Mouse (Mus musculus) limb, embryonic 14.5 days (tissue): ENCODE data around the gene Coq5. TPM values are rescaled to one million over a fixed set of nuclear protein-coding genes. Genes with fewer than 3 reads are reported as not detected.
A peak's percentile ranks its signal among the peaks of the same experiment; 100 is the strongest.
"Not testable (repeated sequence)": the region's sequence is repeated elsewhere in the genome, so short reads cannot be mapped to it uniquely, and the experiment has no call there.

Experiments used
- ATAC-seq: fragments of 200-750 bp; cut with Nextera tagmentation; 2 replicates; pipeline ENCODE4 v1.8.0; 2017; ENCODE audit warnings: low read depth, moderate number of reproducible peaks, moderate TSS enrichment; ENCODE audit not compliant: low FRiP score
- DNase-seq: peaks from one replicate; pipeline ENCODE4 v3.0.0-alpha.2; 2015; ENCODE audit warnings: low spot score
- H3K27ac ChIP-seq: fragments of 300-500 bp; sonication (generic); replicated peaks from 2 replicates; pipeline ENCODE4 v1.5.1; 2014; ENCODE audit warnings: low read depth, mild to moderate bottlenecking, low read length, moderate library complexity, mixed read lengths
- H3K27me3 ChIP-seq: fragments of 300-500 bp; sonication (generic); 2 replicates; pipeline ENCODE4 v1.6.1; 2014; ENCODE audit warnings: low read length, mixed read lengths; ENCODE audit not compliant: control insufficient read depth, insufficient read depth
- H3K36me3 ChIP-seq: fragments of 300-500 bp; sonication (generic); 2 replicates; pipeline ENCODE4 v1.6.1; 2014; ENCODE audit warnings: mild to moderate bottlenecking, low read length, moderate library complexity, mixed read lengths; ENCODE audit not compliant: control insufficient read depth, insufficient read depth
- H3K4me1 ChIP-seq: fragments of 300-500 bp; sonication (generic); 2 replicates; pipeline ENCODE4 v1.6.1; 2014; ENCODE audit warnings: antibody characterized with exemption, low read length, mixed read lengths; ENCODE audit not compliant: control insufficient read depth, insufficient read depth
- H3K4me2 ChIP-seq: fragments of 300-500 bp; sonication (generic); replicated peaks from 2 replicates; pipeline ENCODE4 v1.6.1; 2014; ENCODE audit warnings: low read depth, mild to moderate bottlenecking, low read length, moderate library complexity; ENCODE audit not compliant: severe bottlenecking
- H3K4me3 ChIP-seq: fragments of 300-500 bp; sonication (generic); replicated peaks from 2 replicates; pipeline ENCODE4 v1.5.1; 2014; ENCODE audit warnings: low read length
- H3K9ac ChIP-seq: fragments of 300-500 bp; sonication (generic); 2 replicates; pipeline ENCODE4 v1.6.1; 2014; ENCODE audit warnings: mild to moderate bottlenecking, low read depth, low read length, moderate library complexity; ENCODE audit not compliant: severe bottlenecking
- H3K9me3 ChIP-seq: fragments of 300-500 bp; sonication (generic); 2 replicates; pipeline ENCODE4 v1.6.1; 2016; ENCODE audit warnings: low read length; ENCODE audit not compliant: control insufficient read depth
- POLR2A ChIP-seq: fragments of 200-500 bp; IDR thresholded peaks from 2 replicates; pipeline ENCODE4 v1.8.0; 2012; ENCODE audit warnings: inconsistent platforms, mild to moderate bottlenecking, moderate library complexity, borderline replicate concordance; ENCODE audit not compliant: insufficient read depth, insufficient read length; ENCODE audit errors: extremely low read depth
- WGBS: fragments of 180-500 bp; shearing (Covaris S2); extraction: QIAGEN DNeasy Blood & Tissue Kit; methylation state at CpG from one replicate; pipeline ENCODE4 v1.1.7; 2014; 5-methylcytosine and 5-hydroxymethylcytosine counted together
- polyA plus RNA-seq, 2 experiments: library from polyadenylated mRNA; depleted of rRNA in 1 of 2; stranded (reverse) in 1 of 2; unstranded in 1 of 2; fragments of >200 nt; fragmentation: Nextera tagmentation in 1 of 2; extraction: Ambion mirVana in 1 of 2; gene quantifications; 2 replicates each; pipeline versions ENCODE4 v1.2.1 to v1.2.3; 2012 to 2014

Coq5 gene
- polyA plus RNA-seq, 2 experiments = 13.7 to 38.5 TPM

GRCm38 (mm10) chr5:115300792-115301614 lies 21.5 kb downstream of the Coq5 start, which contains the start of gene Dynll1:
Gene Dynll1 (minus strand): TSS chr5:115300999.
- no peaks in the 10 kb centered on the region for H3K27me3 ChIP-seq
- peak; percentile 100 for DNase-seq
- H3K4me1 ChIP-seq = peaks cover 12% of the 10 kb centered on the region; the same call in 1 of the 2 replicates
- TF ChIP-seq POLR2A = peak; percentile 73; the same call in 1 of the 2 replicates
- peak within 1 kb of the TSS; percentile 91 for H3K4me3 ChIP-seq
- peak within 1 kb of the TSS; percentile 88 for H3K9ac ChIP-seq
- peak; percentile 98 for ATAC-seq
- H3K27ac ChIP-seq = peak within 1 kb of the TSS; percentile 89
- H3K36me3 ChIP-seq = peaks cover 35% of the 10 kb centered on the region
- H3K4me2 ChIP-seq = peak within 1 kb of the TSS; percentile 76
- WGBS = 2% methylated on average over 51 of the region's 66 CpGs
- no peaks in the 10 kb centered on the region for H3K9me3 ChIP-seq

- no peak for ATAC-seq
- 21% methylated on average over 13 of the region's 13 CpGs for WGBS
- H3K27me3 ChIP-seq = no peaks in the 10 kb centered on the region
Observed at GRCm38 (mm10) chr5:115301615-115302014, 22.1 kb downstream of the Coq5 start.

GRCm38 (mm10) chr5:115302190-115302589 lies 22.7 kb downstream of the Coq5 start:
- not testable (repeated sequence) for H3K9ac ChIP-seq, H3K4me2 ChIP-seq, ATAC-seq, H3K9me3 ChIP-seq, DNase-seq, H3K4me3 ChIP-seq, H3K27me3 ChIP-seq, H3K27ac ChIP-seq
- Histone ChIP-seq H3K4me1 (peaks cover 12% of the 10 kb centered on the region; the same call in 1 of the 2 replicates), H3K36me3 (peaks cover 24% of the 10 kb centered on the region)
- 79% methylated on average over 3 of the region's 7 CpGs for WGBS

More at GRCm38 (mm10) chr5:115301615-115302014, 22.1 kb downstream of the Coq5 start:
- H3K4me1 ChIP-seq = peaks cover 12% of the 10 kb centered on the region; the same call in 1 of the 2 replicates
- H3K36me3 ChIP-seq = peaks cover 29% of the 10 kb centered on the region
- peak overlapping the region; percentile 91 for H3K4me3 ChIP-seq
- peak overlapping the region; percentile 54 for H3K9ac ChIP-seq
- no peak for DNase-seq
- H3K9me3 ChIP-seq = no peaks in the 10 kb centered on the region
- no peak for TF ChIP-seq POLR2A
- H3K27ac ChIP-seq = peak overlapping the region; percentile 76
- H3K4me2 ChIP-seq = peak overlapping the region; percentile 73

- no peak overlapping the region for H3K4me3 ChIP-seq
- no peak overlapping the region for H3K27ac ChIP-seq
- 73% methylated on average over 4 of the region's 4 CpGs for WGBS
Observed at GRCm38 (mm10) chr5:115312354-115312753, 32.9 kb downstream of the Coq5 start.

GRCm38 (mm10) chr5:115312816-115313667 lies 33.6 kb downstream of the Coq5 start:
- ATAC-seq (no peak), DNase-seq (no peak)
- H3K9ac ChIP-seq = no peak overlapping the region
- TF ChIP-seq POLR2A = no peak
- H3K27ac ChIP-seq = no peak overlapping the region; the same call in 1 of the 2 replicates
- no peak overlapping the region for H3K4me3 ChIP-seq
- no peaks in the 10 kb centered on the region for H3K9me3 ChIP-seq
- H3K4me1 ChIP-seq = peaks cover 20% of the 10 kb centered on the region
- no peak overlapping the region for H3K4me2 ChIP-seq
- no peaks in the 10 kb centered on the region for H3K27me3 ChIP-seq
- no peaks in the 10 kb centered on the region for H3K36me3 ChIP-seq
- WGBS = 62% methylated on average over 10 of the region's 10 CpGs

More at GRCm38 (mm10) chr5:115312354-115312753, 32.9 kb downstream of the Coq5 start:
- H3K4me1 ChIP-seq = peaks cover 14% of the 10 kb centered on the region
- no peak overlapping the region for H3K9ac ChIP-seq
- no peaks in the 10 kb centered on the region for H3K27me3 ChIP-seq
- TF ChIP-seq POLR2A = no peak
- no peak overlapping the region for H3K4me2 ChIP-seq
- DNase-seq (no peak), ATAC-seq (no peak)
- no peaks in the 10 kb centered on the region for H3K9me3 ChIP-seq
- H3K36me3 ChIP-seq = no peaks in the 10 kb centered on the region
